23 mouse cellular contexts compared by ENCODE assay signal in the genomic region with DNA sequence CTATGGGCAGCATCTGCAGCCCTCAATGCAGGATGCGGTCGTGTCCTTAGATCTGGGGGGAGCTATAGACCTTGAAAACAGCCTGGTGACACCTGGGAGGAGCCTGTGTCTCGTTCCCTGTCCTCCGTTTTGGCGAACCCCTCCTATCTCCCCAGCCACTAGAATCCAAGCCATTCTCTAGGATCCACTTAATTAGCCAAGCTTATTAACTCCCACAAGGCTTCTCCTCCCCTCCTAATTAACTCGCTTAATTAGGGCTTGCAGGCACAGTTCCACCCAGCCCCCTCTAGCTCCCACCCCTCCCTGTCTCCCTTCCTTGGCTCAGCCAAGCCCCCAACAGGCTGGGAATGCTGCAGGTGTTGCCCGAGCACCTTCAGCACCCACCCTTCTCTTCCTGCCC. TPM values are rescaled to one million over a fixed set of nuclear protein-coding genes. Genes with fewer than 3 reads are reported as not detected.
DNase-seq lines count a peak whose midpoint lies in the region; ATAC-seq and TF ChIP-seq lines count a peak whose summit lies in the region.
"Had no signal": no experiment of that assay in that cellular context is flagged by ENCODE, and none has a peak within 500 bp of the region (broad histone marks: within the 10 kb centered on the region; RNA-seq: fewer than 3 reads in every experiment).

No protein-coding gene starts in this region.

- H3K9me3 ChIP-seq in midbrain, postnatal 0 days (ENCODE audit: low read length): no peaks in the 10 kb centered on the region
- no peaks in the 10 kb centered on the region for H3K9me3 ChIP-seq in midbrain, embryonic 11.5 days (ENCODE audit: control insufficient read depth, low read length)
- H3K9me3 ChIP-seq in forebrain, embryonic 13.5 days (replicated peaks): no peaks in the 10 kb centered on the region
- no peaks in the 10 kb centered on the region for H3K9me3 ChIP-seq in hindbrain, embryonic 15.5 days
- H3K9me3 ChIP-seq: G1E; heart, embryonic 10.5 days; kidney, embryonic 15.5 days; liver, embryonic 12.5 days; midbrain, embryonic 12.5 days had no signal

- no peaks in the 10 kb centered on the region for H3K27me3 ChIP-seq in midbrain, postnatal 0 days (ENCODE audit: insufficient read depth, low read length)
- no peaks in the 10 kb centered on the region for H3K27me3 ChIP-seq in midbrain, embryonic 11.5 days (ENCODE audit: control insufficient read depth, insufficient read depth, low read length)
- peaks cover 26% of the 10 kb centered on the region; the same call in 1 of the 2 replicates for H3K27me3 ChIP-seq in forebrain, embryonic 13.5 days
- peaks cover 10% of the 10 kb centered on the region; the same call in 1 of the 2 replicates for H3K27me3 ChIP-seq in hindbrain, embryonic 15.5 days
- H3K27me3 ChIP-seq: Patski had no signal

- no peak overlapping the region for H3K27ac ChIP-seq in midbrain, postnatal 0 days (ENCODE audit: low read depth, low read length)
- H3K27ac ChIP-seq in midbrain, embryonic 11.5 days (ENCODE audit: low read depth, low read length): no peak overlapping the region
- H3K27ac ChIP-seq in forebrain, embryonic 13.5 days: peak overlapping the region; percentile 68
- H3K27ac ChIP-seq in hindbrain, embryonic 15.5 days (replicated peaks): no peak overlapping the region
- H3K27ac ChIP-seq: heart, embryonic 10.5 days; kidney, embryonic 15.5 days; liver, embryonic 12.5 days; midbrain, embryonic 12.5 days; stomach, postnatal 0 days had no signal

- DNase-seq in midbrain, postnatal 0 days (ENCODE audit: low spot score): peak; percentile 53
- no peak for DNase-seq in midbrain, embryonic 11.5 days (ENCODE audit: low spot score, missing footprints)
- DNase-seq in retina, embryonic 14.5 days (ENCODE audit: low spot score): peak; percentile 51
- DNase-seq in kidney, adult 11 months: no peak
- no peak for DNase-seq in spleen, adult 18-20 months
- DNase-seq in right cerebral cortex, postnatal 36 days (ENCODE audit: low spot score in 2 of 2): no peak
- DNase-seq: B cell, adult 2 months; gastrocnemius, postnatal 10 days; kidney, postnatal 36 days; layer of hippocampus, adult 9-11 months; lung, adult 18-20 months; lung, postnatal 10 days; thymus, adult 2 months had no signal

- H3K4me3 ChIP-seq in midbrain, postnatal 0 days (ENCODE audit: low read depth, low read length): no peak overlapping the region
- H3K4me3 ChIP-seq in midbrain, embryonic 11.5 days (ENCODE audit: low read depth, low read length): no peak overlapping the region
- no peak overlapping the region for H3K4me3 ChIP-seq in forebrain, embryonic 13.5 days
- H3K4me3 ChIP-seq in hindbrain, embryonic 15.5 days: no peak overlapping the region
- H3K4me3 ChIP-seq: heart, embryonic 10.5 days; kidney, embryonic 15.5 days; liver, embryonic 12.5 days; midbrain, embryonic 12.5 days had no signal

- no peaks in the 10 kb centered on the region for H3K4me1 ChIP-seq in midbrain, postnatal 0 days (ENCODE audit: insufficient read depth, low read length)
- H3K4me1 ChIP-seq in midbrain, embryonic 11.5 days (ENCODE audit: control insufficient read depth, insufficient read depth, low read length): peaks cover 5% of the 10 kb centered on the region; the same call in 1 of the 2 replicates
- peaks cover 34% of the 10 kb centered on the region for H3K4me1 ChIP-seq in forebrain, embryonic 13.5 days
- H3K4me1 ChIP-seq in hindbrain, embryonic 15.5 days (replicated peaks): peaks cover 20% of the 10 kb centered on the region

- no peak for TF ChIP-seq CTCF in midbrain, postnatal 0 days (IDR thresholded peaks at IDR 0.05)

- no peak for ATAC-seq in midbrain, postnatal 0 days (ENCODE audit: low FRiP score)
- no peak for ATAC-seq in midbrain, embryonic 11.5 days (ENCODE audit: low FRiP score)
- peak; percentile 74 for ATAC-seq in forebrain, embryonic 13.5 days
- 0 out of 2 replicates have a peak, but pooled peaks have one; percentile 25 for ATAC-seq in hindbrain, embryonic 15.5 days (ENCODE audit: low FRiP score, low read depth)
- ATAC-seq: intestine, embryonic 16.5 days; liver, embryonic 12.5 days; Patski had no signal

- 33% methylated on average over 7 of the region's 7 CpGs for WGBS in midbrain, postnatal 0 days
- WGBS in midbrain, embryonic 11.5 days: 36% methylated on average over 7 of the region's 7 CpGs
- WGBS in forebrain, embryonic 13.5 days: 2% methylated on average over 7 of the region's 7 CpGs
- WGBS in hindbrain, embryonic 15.5 days: 18% methylated on average over 7 of the region's 7 CpGs

- H3K9ac ChIP-seq in midbrain, postnatal 0 days (replicated peaks; ENCODE audit: low read length, poor library complexity, severe bottlenecking): no peak overlapping the region
- no peak overlapping the region for H3K9ac ChIP-seq in midbrain, embryonic 11.5 days (ENCODE audit: low read length)
- H3K9ac ChIP-seq in forebrain, embryonic 13.5 days: no peak overlapping the region
- H3K9ac ChIP-seq in hindbrain, embryonic 15.5 days: no peak overlapping the region
- H3K9ac ChIP-seq: kidney, embryonic 15.5 days; liver, embryonic 12.5 days; midbrain, embryonic 12.5 days had no signal

- H3K4me2 ChIP-seq in midbrain, postnatal 0 days (ENCODE audit: low read depth, low read length, poor library complexity, severe bottlenecking): no peak overlapping the region
- no peak overlapping the region for H3K4me2 ChIP-seq in midbrain, embryonic 11.5 days
- H3K4me2 ChIP-seq in forebrain, embryonic 13.5 days: peak overlapping the region; percentile 13
- no peak overlapping the region for H3K4me2 ChIP-seq in hindbrain, embryonic 15.5 days
- H3K4me2 ChIP-seq: kidney, embryonic 15.5 days; liver, embryonic 12.5 days; midbrain, embryonic 12.5 days had no signal

- no peaks in the 10 kb centered on the region for H3K36me3 ChIP-seq in midbrain, postnatal 0 days (ENCODE audit: insufficient read depth, low read length)
- no peaks in the 10 kb centered on the region for H3K36me3 ChIP-seq in midbrain, embryonic 11.5 days (ENCODE audit: control insufficient read depth, insufficient read depth, low read length)
- no peaks in the 10 kb centered on the region for H3K36me3 ChIP-seq in forebrain, embryonic 13.5 days (ENCODE audit: poor library complexity, severe bottlenecking)
- H3K36me3 ChIP-seq in hindbrain, embryonic 15.5 days: no peaks in the 10 kb centered on the region
- H3K36me3 ChIP-seq: G1E; heart, embryonic 10.5 days; kidney, embryonic 15.5 days; liver, embryonic 12.5 days; midbrain, embryonic 12.5 days had no signal

RNA-seq across cellular contexts. Expression of gene Sbk1, which starts 8.5 kb away (rescaled TPM):
- total RNA-seq in midbrain, postnatal 0 days (2014; rRNA removed): 535 and 557 TPM in 2 replicates
- polyA plus RNA-seq in midbrain, postnatal 0 days (2015; fragmentation: Nextera tagmentation; extraction: Ambion mirVana): 183 and 184 TPM in 2 replicates
- polyA plus RNA-seq in midbrain, embryonic 11.5 days (2014; fragmentation: Nextera tagmentation; extraction: Ambion mirVana): 133 and 162 TPM in 2 replicates
- polyA plus RNA-seq in forebrain, embryonic 13.5 days (2015; fragmentation: Nextera tagmentation; extraction: Ambion mirVana): 212 and 215 TPM in 2 replicates
- 250 and 292 TPM in 2 replicates for polyA plus RNA-seq in hindbrain, embryonic 15.5 days (2015; fragmentation: Nextera tagmentation; extraction: Ambion mirVana)

Comparison
In these comparisons a context has a peak if more than half of its experiments do, and no peak if none do; other contexts are left out.
1. DNase-seq: peak in midbrain, postnatal 0 days (single experiment) and retina, embryonic 14.5 days (single experiment); none in midbrain, embryonic 11.5 days (single experiment), kidney, adult 11 months (single experiment), spleen, adult 18-20 months (0 of 2) and right cerebral cortex, postnatal 36 days (0 of 2).
2. ATAC-seq: peak in forebrain, embryonic 13.5 days (single experiment) and hindbrain, embryonic 15.5 days (single experiment); none in midbrain, postnatal 0 days (single experiment) and midbrain, embryonic 11.5 days (single experiment).